Mouse (Mus musculus): ENCODE results near the gene Ankrd22.

The Ankrd22 gene

DNA sequence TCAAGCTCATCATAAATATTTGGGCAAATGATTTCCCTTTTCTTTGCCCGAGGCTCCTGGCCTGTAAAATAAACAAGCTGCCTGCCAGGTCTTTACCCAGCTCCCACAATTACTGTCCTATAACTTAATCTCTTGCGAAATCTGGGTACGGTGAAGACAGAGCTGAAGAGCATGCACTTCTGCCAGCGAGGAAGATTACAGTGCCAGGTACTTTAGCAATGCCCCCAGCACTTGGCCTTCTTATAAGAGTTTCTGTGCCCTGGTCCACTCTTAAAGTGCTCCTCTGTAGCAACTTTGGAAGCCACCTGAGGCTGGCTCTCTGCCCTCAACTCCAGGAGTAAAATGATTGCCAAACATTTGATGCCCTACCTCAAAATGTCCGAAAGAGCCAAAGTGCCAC, 70.5 kb downstream of the Ankrd22 start:
- no peak for DNase-seq (ENCODE audit: low spot score in 2 of 2)

DNA sequence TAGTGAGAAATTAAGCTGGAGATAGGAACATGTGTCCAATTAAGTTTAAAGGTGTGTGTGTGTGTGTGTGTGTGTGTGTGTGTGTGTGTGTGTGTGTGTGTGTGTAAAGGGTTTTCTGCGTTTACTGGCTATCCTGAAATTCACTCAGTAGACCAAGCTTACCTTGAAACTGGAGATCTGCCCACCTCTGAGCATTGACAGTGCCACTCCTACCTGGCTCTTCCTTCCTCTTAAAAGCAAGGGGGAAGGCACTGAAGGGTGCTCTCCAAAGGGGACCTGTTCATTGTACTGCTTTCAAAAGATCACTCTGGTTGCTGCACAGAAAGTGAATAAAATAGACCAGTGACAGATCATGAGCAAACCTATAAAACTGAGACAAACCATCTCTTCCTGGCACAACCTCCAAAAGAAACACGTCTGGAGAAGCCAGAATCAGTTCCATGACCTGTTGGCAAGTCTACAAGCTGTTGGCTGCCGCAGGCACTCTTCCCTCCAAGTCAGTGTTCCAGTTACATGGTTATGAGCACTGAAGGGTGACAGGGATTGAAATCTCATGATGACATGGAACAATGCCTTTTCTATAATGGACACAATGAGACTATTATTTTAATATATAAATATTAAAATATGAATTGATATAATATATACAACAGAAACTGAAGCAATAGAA, 76.7 kb downstream of the Ankrd22 start:
- no peak for DNase-seq (ENCODE audit: low spot score in 2 of 2)

DNA sequence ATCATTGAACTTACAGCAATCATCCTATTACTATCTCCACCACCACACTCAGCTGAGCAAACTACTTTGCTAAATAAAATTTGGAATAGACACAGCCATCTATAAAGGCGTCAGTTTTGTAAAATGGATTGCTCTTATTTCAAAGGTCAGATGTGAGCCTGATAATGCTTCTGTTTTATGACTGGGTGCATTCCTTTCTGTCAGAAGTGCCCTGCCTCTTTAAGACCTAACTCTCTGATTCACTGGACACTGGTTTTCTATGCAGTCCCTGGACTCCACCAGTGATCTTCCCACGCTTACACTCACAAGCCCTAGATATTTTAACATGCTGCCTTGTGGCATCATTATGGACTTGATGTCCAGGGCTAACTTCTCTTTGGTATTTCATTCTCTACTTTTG, 87.7 kb downstream of the Ankrd22 start:
- no peak for DNase-seq (ENCODE audit: low spot score in 2 of 2)

DNA sequence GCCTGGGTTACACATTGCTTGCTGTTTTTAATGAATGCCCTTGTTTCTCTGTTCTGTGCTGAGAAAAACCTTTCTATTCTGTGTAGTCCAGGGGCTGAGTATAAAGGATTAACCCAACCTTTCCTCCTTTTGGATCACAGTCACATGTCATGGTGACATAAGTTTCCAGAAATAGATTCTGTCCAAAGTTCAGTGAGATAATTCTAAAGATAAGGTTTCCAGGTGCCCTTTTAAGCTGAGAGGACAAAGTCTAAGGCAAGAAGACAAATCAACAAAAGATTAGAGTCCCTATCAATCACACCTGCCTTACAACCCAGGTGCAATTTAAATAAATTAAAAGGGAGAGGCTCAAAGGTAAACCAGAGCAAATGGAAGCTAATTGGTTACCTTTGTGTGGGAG, 91.6 kb downstream of the Ankrd22 start:
- DNase-seq (ENCODE audit: low spot score in 2 of 2) = no peak
